Mouse (Mus musculus) lung, embryonic 16.5 days (tissue): ENCODE results near the gene Slc29a1. TPM values are rescaled to one million over a fixed set of nuclear protein-coding genes. Genes with fewer than 3 reads are reported as not detected.

ENCODE experiments used
- ATAC-seq: fragments of 200-750 bp; cut with Nextera tagmentation; 2 replicates; pipeline ENCODE4 v1.8.0; 2017; ENCODE audit warnings: low read depth, mild to moderate bottlenecking, moderate library complexity
- H3K27ac ChIP-seq: fragments of 300-500 bp; sonication (generic); 2 replicates; pipeline ENCODE4 v1.5.1; 2014; ENCODE audit warnings: mild to moderate bottlenecking, control low read depth, low read length
- H3K27me3 ChIP-seq: fragments of 300-500 bp; sonication (generic); 2 replicates; pipeline ENCODE4 v1.6.1; 2014; ENCODE audit warnings: low read depth, low read length, mixed read lengths; ENCODE audit not compliant: control insufficient read depth, insufficient read depth
- H3K36me3 ChIP-seq: fragments of 300-500 bp; sonication (generic); 2 replicates; pipeline ENCODE4 v1.6.1; 2014; ENCODE audit warnings: low read length; ENCODE audit not compliant: control insufficient read depth, insufficient read depth
- H3K4me1 ChIP-seq: fragments of 300-500 bp; sonication (generic); replicated peaks from 2 replicates; pipeline ENCODE4 v1.6.1; 2014; ENCODE audit warnings: low read length, mixed read lengths; ENCODE audit not compliant: control insufficient read depth, insufficient read depth
- H3K4me2 ChIP-seq: fragments of 300-500 bp; sonication (generic); 2 replicates; pipeline ENCODE4 v1.6.1; 2014; ENCODE audit warnings: low read depth, low read length, control low read depth
- H3K4me3 ChIP-seq: fragments of 300-500 bp; sonication (generic); 2 replicates; pipeline ENCODE4 v1.5.1; 2014; ENCODE audit warnings: mild to moderate bottlenecking, low read length, control low read depth
- H3K9ac ChIP-seq: fragments of 300-500 bp; sonication (generic); 2 replicates; pipeline ENCODE4 v1.6.1; 2014; ENCODE audit warnings: low read length, control low read depth
- H3K9me3 ChIP-seq: fragments of 300-500 bp; sonication (generic); 2 replicates; pipeline ENCODE4 v1.6.1; 2016; ENCODE audit warnings: low read length; ENCODE audit not compliant: control insufficient read depth
- WGBS: fragments of 180-500 bp; shearing (Covaris S2); extraction: QIAGEN DNeasy Blood & Tissue Kit; methylation state at CpG from one replicate; pipeline ENCODE4 v1.1.7; 2014; 5-methylcytosine and 5-hydroxymethylcytosine counted together
- polyA plus RNA-seq: library from polyadenylated mRNA; unstranded; fragments of >200 nt; fragmentation: Nextera tagmentation; extraction: Ambion mirVana; gene quantifications from 2 replicates; pipeline ENCODE4 v1.2.1, GENCODE M21; 2015

Gene Slc29a1
- polyA plus RNA-seq, 1 experiment from 2014 or later, result 100 TPM

- Histone ChIP-seq H3K27ac (no peak overlapping the region), H3K36me3 (no peaks in the 10 kb centered on the region), H3K4me2 (no peak overlapping the region), H3K27me3 (peaks cover 39% of the 10 kb centered on the region), H3K9me3 (no peaks in the 10 kb centered on the region), H3K4me3 (no peak overlapping the region), H3K4me1 (peaks cover 19% of the 10 kb centered on the region), H3K9ac (no peak overlapping the region)
- WGBS, result 6% methylated on average over 8 of the region's 8 CpGs
- ATAC-seq, result no peak
Measured at GRCm38 (mm10) chr17:45551816-45552451, 47.5 kb downstream of the Slc29a1 start.

GRCm38 (mm10) chr17:45551249-45551796 is 48.1 kb downstream of the Slc29a1 start:
- WGBS, result 53% methylated on average over 7 of the region's 7 CpGs
- peaks cover 41% of the 10 kb centered on the region for H3K27me3 ChIP-seq
- H3K9ac ChIP-seq, result no peak overlapping the region
- peaks cover 19% of the 10 kb centered on the region for H3K4me1 ChIP-seq
- no peak for ATAC-seq
- no peak overlapping the region for H3K4me2 ChIP-seq
- no peak overlapping the region for H3K4me3 ChIP-seq
- H3K27ac ChIP-seq, result no peak overlapping the region
- no peaks in the 10 kb centered on the region for H3K36me3 ChIP-seq
- no peaks in the 10 kb centered on the region for H3K9me3 ChIP-seq

DNA sequence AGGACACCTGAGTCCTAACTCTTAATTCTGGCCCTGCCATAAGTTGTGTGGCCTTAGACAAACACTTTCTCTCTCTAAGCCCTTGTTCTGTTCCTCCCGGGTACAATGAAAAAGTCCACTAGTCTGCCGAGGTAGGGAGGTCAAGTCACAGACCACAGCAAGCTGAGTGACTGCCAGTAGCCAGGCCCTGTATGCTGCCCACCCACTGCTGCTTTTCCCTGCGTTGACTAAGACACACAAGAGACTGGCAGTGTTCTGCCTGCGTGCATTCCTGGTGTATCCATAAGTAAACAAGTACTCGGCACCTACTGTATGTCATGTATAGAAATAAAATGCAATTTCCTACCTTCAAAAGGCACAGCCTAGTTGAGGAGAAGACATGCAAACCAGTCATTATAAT is 49.2 kb downstream of the Slc29a1 start:
- no peak for ATAC-seq
- Histone ChIP-seq H3K9ac (no peak overlapping the region), H3K4me3 (no peak overlapping the region), H3K4me2 (peak overlapping the region; percentile 100; the same call in 1 of the 2 replicates), H3K36me3 (no peaks in the 10 kb centered on the region), H3K27ac (no peak overlapping the region), H3K9me3 (no peaks in the 10 kb centered on the region), H3K27me3 (peaks cover 49% of the 10 kb centered on the region), H3K4me1 (peaks cover 19% of the 10 kb centered on the region)
- WGBS, result 8% methylated on average over 5 of the region's 5 CpGs

DNA sequence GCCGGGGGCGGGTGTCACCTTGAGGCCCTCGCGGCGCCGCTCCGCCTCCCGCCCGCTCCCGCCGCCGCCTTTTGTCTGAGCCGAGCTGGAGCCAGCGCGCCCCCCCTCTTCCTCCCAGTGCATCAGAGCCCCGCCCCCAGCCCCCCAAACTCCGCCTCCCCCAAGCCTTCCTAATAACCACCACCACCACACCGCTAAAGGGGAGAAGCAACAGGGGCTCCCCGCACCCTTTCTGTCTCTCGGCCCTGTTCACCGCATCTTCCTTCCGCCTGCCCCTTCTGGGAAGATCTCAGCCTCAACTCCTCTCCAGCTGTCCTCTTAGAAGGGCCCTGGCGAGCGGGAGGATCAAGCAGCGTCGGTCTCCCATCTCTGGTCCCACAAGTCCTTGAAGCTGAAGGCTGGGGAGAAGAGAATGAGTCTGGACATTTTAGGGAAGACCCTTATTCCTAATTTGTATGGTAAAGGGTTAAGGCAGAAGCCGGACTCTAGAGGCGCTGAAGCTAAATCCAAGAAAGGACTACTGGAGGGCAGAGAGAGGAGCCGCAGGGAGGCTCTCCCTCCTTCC is 49.7 kb downstream of the Slc29a1 start, which contains the start of gene Tmem151b:
TSS of gene Tmem151b (minus strand) at position 61 of the 565 bp plus-strand sequence.
- H3K4me3 ChIP-seq, result peak within 1 kb of the TSS; percentile 58
- H3K36me3 ChIP-seq, result no peaks in the 10 kb centered on the region
- WGBS, result 0% methylated on average over 14 of the region's 29 CpGs
- peak; percentile 32; the same call in 1 of the 2 replicates for ATAC-seq
- H3K4me1 ChIP-seq, result peaks cover 23% of the 10 kb centered on the region
- H3K9me3 ChIP-seq, result no peaks in the 10 kb centered on the region
- H3K9ac ChIP-seq, result peak within 1 kb of the TSS; percentile 63
- peak within 1 kb of the TSS; percentile 100 for H3K4me2 ChIP-seq
- H3K27ac ChIP-seq, result no peak within 1 kb of the TSS
- peaks cover 55% of the 10 kb centered on the region for H3K27me3 ChIP-seq

DNA sequence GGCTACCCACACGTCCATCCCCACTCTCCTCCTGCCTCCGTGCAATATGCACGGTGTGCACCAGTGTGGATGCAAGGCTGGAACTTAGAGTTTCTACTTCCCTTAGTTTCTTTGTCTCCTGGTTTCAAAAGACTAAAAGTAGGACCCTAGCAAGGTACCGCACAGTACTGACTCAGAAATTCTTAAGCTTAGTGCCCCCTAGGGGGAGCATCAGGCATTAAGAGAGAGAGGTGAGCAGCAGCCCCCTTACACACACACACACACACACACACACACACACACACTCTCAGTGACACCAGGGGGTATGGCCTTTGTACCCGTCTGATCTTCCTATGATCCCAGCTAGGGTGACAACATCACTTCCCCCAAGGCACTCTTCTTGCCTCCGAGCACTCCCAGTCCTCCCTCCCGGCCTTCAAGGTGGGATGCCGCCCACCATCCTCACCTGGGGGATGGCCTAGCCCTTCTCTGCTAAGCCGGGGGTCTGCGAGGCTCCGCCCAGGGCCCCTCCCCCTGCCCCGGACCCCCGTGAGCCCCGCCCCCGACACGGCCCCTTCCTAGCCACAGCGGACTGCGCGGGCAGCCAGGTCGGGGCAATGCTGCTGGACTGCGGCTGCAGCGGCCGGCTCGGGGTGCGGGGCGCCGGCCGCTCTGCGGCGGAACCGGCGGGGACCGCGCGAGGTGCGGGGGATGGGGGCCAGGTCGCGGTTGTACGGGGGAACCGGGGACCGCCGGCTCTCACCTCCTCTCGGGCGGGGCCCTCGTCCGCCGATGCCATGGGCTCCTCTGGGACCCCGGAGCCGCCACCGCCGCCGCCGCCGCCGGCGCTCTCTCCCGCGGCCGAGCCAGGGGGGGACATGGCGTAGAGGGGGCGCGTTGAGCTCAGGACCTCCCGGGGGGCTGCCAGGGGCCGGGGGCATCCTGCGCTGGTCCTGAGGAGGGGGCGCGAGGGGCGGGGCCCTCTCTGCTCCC is 50.6 kb downstream of the Slc29a1 start:
- H3K9ac ChIP-seq, result peak overlapping the region; percentile 63
- no peak overlapping the region for H3K27ac ChIP-seq
- no peaks in the 10 kb centered on the region for H3K36me3 ChIP-seq
- 1% methylated on average over 62 of the region's 68 CpGs for WGBS
- ATAC-seq, result peak; percentile 26
- peaks cover 23% of the 10 kb centered on the region for H3K4me1 ChIP-seq
- peaks cover 64% of the 10 kb centered on the region for H3K27me3 ChIP-seq
- no peaks in the 10 kb centered on the region for H3K9me3 ChIP-seq
- H3K4me3 ChIP-seq, result peak overlapping the region; percentile 58
- peak overlapping the region; percentile 100 for H3K4me2 ChIP-seq

DNA sequence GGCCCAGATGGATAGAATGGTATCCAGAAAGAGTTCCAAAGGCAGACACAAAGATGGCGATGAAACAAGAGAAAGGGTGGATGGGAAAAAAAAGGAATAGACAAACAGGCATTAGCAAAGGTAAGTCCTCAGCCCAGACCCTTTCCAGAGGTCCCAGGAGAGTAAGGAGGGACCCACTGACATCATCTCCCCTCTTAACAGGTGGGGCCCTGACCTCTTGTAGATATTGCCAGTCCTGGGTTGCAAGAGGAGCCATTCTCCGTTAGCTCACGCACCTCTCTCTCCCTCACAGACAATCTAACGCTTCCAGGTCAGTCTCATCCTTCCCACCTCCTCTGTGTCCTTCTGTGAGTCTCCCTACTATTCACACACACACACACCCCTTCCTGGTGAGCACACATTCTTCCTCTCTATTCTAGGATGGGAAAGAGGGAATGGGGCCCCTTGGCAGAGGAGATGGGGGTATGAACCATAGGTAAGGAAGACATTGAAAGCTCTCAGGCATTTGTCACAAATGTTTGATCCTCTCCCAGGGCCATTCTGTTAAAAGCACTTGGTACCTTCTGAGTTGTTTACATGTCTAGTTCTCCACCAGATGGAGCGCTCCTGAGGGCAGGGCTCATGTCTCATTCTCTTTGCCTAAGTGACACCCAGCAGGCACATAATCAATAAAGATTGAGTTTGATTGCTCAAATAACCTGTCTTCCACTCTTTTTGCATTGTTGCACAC is 51.8 kb downstream of the Slc29a1 start:
- Histone ChIP-seq H3K4me2 (no peak overlapping the region), H3K36me3 (no peaks in the 10 kb centered on the region), H3K27ac (no peak overlapping the region), H3K4me1 (peaks cover 23% of the 10 kb centered on the region), H3K4me3 (no peak overlapping the region), H3K9me3 (no peaks in the 10 kb centered on the region), H3K27me3 (peaks cover 68% of the 10 kb centered on the region), H3K9ac (no peak overlapping the region)
- ATAC-seq, result no peak
- WGBS, result 63% methylated on average over 5 of the region's 5 CpGs

DNA sequence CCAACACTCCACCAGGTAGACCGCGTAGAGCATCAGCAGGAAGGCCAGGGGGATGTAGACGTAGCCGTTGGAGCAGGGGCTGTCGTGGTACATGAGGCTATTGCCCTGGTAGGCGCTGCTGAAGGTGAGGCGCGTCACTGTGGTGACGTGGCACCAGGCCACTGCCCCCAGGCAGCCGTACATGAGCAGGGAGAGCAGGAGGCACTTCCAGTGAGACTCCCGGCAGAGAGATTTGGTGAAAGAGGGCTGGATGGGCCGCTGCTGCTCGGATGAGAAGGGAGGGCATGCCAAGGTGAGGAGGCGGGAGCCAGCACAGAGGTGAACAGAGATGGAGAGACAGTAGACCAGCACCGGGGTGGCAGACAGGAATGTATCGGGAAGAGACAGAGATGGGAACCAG is 52.5 kb downstream of the Slc29a1 start:
- H3K27ac ChIP-seq, result no peak overlapping the region
- H3K27me3 ChIP-seq, result peaks cover 68% of the 10 kb centered on the region
- H3K4me1 ChIP-seq, result peaks cover 23% of the 10 kb centered on the region
- no peaks in the 10 kb centered on the region for H3K36me3 ChIP-seq
- no peak overlapping the region for H3K4me2 ChIP-seq
- 72% methylated on average over 16 of the region's 16 CpGs for WGBS
- H3K9ac ChIP-seq, result no peak overlapping the region
- no peak for ATAC-seq
- H3K4me3 ChIP-seq, result no peak overlapping the region
- no peaks in the 10 kb centered on the region for H3K9me3 ChIP-seq

- Histone ChIP-seq H3K36me3 (no peaks in the 10 kb centered on the region), H3K9ac (0 out of 2 replicates have a peak overlapping the region, but pooled peaks have one; percentile 16), H3K4me1 (peaks cover 20% of the 10 kb centered on the region), H3K27me3 (peaks cover 65% of the 10 kb centered on the region), H3K4me2 (peak overlapping the region; percentile 55), H3K27ac (no peak overlapping the region), H3K4me3 (peak overlapping the region; percentile 39), H3K9me3 (no peaks in the 10 kb centered on the region)
- no peak for ATAC-seq
- WGBS, result 4% methylated on average over 74 of the region's 74 CpGs
Measured at GRCm38 (mm10) chr17:45545278-45545961, 54.0 kb downstream of the Slc29a1 start.
